Mouse (Mus musculus) testis, postnatal 14 days (tissue): ENCODE data around the gene Fev.

ENCODE experiments used
- DNase-seq: peaks from one replicate; pipeline ENCODE4 v3.0.0; 2021; ENCODE audit warnings: low spot score

The Fev gene

DNA sequence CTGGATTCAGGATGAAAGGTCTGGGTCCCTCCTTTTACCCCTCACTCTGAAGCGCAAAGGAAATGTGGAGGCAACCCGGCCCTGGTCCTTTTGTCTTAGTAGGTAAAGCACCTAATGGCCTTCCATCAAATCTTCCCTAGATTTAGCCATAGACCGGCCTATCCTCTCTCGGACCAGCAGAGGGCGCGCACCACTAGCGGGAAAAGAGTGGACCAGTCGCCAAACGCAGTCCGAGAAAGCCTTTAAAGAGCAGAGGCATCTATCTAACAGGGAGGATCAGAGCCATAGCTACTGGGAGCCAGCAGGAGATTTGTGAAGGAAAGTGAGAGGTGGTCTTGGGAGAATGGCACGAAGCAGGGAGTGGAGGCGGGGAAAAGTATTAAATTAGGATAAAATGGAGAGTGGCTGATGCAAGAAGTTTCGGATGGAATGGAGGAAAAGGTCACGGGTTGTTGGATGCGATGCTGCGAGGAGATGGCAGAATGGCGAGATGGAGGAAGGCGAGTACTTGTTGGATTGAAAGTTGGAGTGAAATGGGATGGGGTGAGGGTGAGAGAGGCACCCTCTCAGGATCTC lies 4.3 kb downstream of the Fev start:
- DNase-seq = peak; percentile 53

- DNase-seq = no peak
Observed at GRCm38 (mm10) chr1:74877199-74877598, 8.0 kb downstream of the Fev start.

DNA sequence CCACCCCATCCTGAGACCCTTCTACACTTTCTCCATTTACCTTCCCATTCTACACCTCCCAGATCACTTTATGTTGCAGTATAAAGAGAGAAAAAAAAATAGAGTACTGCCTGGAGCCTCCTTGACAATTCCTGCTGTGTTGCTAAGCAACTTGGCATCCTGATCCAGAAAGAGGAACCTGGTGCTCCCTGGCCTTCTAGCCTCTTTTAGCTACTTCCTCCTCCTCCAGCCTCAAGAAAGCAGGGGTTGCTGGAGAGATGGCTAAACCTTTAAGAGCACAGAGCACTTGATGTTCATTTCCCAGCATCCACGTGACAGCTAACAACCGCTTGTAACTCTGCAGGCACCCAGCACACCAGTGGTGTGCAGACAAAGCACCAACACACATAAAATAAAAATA lies 13.0 kb downstream of the Fev start:
- no peak for DNase-seq

GRCm38 (mm10) chr1:74861783-74862182 lies 23.4 kb downstream of the Fev start:
- DNase-seq = no peak

- DNase-seq = no peak
Observed at GRCm38 (mm10) chr1:74859223-74859984, 25.8 kb downstream of the Fev start.

- no peak for DNase-seq
Observed at GRCm38 (mm10) chr1:74858805-74859204, 26.4 kb downstream of the Fev start.

DNA sequence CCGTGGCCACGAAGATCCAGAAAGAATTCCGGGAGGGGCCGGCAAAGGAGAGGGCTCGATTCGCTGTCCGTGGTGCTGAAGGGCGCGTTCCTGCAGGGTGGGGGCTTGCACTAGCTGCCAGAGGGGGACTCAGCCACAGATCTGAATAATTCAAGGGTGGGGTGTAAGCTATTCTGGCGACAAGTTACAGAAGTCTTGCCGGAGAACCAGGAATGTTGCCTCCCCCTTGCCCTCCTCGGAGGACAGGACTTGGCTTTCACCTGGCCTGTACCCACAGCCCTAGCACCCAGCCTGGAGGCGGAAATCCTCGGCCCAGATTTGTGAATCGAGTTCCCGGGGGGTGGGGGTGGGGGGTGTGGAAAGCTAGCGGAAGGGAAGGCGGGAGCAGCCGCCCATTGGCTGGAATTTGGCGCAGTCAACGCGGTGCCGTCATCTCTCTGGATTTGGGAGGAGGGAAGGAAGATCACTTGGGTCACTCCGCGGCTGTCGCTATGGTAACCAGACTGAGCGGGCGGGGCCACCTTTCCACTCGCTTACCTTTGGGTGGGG lies 27.0 kb downstream of the Fev start:
- peak; percentile 60 for DNase-seq

- DNase-seq = no peak
Observed at GRCm38 (mm10) chr1:74857677-74858076, 27.5 kb downstream of the Fev start.

- DNase-seq = no peak
Observed at GRCm38 (mm10) chr1:74857201-74857600, 28.0 kb downstream of the Fev start.

GRCm38 (mm10) chr1:74856791-74857190 lies 28.4 kb downstream of the Fev start:
- DNase-seq = no peak

DNA sequence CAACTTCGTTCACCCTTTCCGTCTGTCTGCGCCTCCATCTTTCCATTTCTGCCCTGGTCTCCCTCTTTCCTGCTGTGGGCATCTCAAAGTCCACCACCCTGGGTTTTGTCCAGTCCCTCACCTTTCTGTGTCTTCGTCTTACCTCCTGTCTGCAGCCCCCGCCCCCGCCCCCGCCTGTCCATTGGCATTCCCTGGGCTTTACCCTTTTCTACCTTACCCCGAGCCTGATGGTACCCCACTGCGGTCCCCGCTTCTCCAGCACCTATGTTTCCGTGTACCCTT lies 28.8 kb downstream of the Fev start:
- DNase-seq = no peak

DNA sequence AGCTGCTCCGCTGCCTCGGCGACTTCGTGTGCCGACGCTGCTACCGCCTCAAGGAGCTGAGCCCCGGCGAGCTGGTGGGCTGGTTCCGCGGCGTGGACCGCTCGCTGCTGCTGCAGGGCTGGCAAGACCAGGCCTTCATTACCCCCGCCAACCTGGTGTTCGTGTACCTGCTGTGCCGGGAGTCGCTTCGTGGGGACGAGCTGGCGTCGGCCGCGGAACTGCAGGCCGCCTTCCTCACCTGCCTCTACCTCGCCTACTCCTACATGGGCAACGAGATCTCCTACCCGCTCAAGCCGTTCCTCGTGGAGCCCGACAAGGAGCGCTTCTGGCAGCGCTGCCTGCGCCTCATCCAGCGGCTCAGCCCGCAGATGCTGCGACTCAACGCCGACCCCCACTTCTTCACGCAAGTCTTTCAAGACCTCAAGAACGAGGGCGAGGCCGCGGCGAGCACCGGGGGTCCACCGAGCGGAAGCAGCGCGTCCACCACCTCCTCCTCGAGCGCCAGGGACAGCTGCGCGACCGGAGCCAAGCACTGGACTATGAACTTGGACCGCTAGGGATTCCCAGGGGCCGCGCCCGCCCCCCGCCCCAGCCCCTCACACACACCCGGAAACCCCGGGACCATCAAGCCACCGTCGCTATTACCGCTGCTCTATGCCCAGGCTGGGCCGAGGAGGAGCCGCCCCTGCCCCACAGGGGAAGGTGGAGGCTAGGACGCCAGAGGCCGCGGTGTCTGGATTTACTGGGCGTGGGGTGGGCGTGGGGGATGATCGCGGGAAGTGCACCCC lies 29.4 kb downstream of the Fev start:
- no peak for DNase-seq

DNA sequence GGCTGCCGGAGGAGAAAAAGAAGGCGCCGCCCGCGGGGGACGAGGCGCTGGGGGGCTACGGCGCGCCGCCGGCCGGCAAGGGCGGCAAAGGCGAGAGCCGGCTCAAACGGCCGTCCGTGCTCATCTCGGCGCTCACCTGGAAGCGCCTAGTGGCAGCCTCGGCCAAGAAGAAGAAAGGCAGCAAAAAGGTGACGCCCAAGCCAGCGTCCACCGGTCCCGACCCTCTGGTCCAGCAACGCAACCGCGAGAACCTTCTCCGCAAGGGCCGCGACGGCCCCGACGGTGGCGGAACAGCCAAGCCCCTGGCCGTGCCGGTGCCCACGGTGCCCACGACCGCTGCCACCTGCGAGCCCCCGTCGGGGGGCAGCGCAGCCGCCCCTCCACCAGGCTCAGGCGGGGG lies 30.1 kb downstream of the Fev start:
- no peak for DNase-seq

GRCm38 (mm10) chr1:74854306-74855056 lies 30.7 kb downstream of the Fev start, which contains the start of gene Cdk5r2:
Gene Cdk5r2, plus strand, starts transcription at chr1:74854934.
- DNase-seq = peak; percentile 88

DNA sequence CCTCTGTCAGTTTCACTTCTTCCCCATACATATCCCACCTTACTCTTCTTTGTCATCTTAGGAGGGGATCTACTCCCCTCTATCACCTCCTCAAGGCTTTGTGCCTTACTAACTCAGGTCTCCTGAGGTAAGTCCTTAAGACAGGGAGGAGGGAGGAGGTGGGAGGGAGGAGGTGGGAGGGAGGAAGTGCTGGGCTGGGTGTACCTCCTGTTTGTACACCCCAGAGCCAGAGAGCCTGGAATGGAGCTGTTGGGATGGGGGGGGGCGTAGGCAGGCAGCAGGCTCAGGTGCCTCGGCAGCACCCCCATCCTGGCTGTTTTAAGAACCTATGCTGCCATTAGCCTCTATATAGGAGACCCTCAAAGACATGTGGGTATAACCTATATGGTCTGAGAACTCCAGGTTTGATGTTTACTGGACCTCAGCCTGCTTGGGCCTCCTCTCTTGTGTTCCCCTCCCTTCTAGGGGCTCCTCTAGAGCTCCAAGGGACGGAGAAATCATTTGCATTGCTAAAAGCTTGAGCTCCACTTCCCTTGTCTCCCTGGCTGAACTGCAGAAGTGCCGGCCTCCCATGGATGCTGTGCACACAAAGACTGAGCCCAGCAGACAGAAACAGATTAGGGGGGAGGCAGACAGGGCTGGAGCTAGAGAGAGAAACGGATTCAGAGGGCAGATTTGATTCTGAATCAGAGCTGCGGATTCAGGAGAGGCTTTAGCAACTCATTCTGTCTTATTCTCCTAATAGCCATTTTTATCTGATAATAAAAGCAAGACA lies 34.0 kb downstream of the Fev start:
- DNase-seq = no peak

DNA sequence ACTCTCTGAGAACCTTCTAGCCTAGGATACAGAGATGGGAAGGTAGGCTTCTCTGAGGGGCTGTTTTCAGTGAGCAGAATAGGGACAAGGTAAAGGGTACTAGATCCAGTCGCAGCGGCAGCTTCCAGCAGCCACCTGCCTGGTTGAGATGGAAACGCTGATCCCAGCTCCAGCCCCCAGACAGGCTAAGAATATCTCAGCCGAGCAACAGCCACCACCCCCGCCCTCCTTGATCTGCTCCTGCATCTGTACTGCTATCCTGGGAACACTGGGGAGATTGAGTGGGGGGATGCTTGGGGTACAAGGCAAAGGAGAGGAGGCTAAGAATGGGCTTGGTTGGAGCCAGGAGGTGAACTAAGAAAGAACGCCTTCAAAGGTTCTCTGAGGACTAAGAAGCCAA lies 35.0 kb downstream of the Fev start:
- DNase-seq = no peak

DNA sequence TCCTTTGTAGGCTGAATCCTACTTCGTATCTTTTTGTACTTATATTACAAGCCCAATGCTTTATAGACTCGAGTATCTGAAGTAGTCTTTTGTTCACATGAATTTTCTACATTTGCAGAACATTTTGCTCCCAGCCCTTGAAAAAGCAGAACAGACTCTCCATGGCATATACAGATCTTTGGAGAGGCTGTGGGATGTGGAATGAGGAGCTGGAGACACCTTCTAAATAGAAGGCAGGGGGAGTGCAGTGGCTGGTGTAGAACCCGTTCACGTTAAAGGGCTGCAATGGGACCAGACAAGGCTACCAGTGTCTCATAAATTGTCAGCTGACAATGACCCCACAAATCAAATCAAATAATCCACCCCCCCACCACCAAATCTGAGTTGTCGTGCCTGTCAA lies 36.3 kb downstream of the Fev start:
- no peak for DNase-seq

DNA sequence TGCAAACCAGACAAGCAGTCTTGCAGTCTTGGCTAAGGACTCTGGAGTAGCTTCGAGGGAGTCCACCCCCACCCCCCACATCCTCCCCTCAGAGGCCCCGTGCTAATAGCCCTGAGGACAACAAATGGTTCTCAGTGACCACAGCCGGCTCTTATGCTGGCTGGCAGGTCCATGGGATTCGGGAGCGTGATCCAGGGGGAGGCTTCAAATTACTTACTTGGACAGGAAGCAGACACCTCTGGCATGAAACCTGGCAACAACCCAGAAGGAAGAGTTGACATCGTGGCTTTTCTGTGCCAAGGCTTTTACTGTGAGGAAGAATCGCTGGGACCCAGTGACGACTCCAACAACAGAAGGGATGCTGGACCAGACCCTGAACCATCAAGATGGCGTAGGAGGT lies 38.9 kb downstream of the Fev start:
- no peak for DNase-seq

DNA sequence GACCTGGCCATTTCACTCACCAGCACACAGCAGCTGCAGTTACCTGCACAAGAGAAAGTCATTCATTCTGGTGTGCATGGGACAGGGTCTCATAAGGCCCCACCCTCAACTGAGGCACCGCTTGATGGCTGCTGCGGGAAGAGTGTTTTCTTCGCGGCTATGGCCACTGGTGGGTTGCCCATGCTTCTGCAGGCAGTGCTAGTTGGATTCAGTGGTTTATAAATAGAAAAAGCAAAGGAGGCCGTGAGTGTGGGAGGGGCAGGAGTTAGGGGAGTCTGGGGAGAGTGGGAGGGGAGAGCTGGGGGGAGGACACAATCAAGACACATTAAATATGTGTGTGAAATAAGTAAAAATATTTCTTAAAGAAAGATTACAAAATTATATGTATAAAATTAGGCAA lies 42.1 kb downstream of the Fev start:
- no peak for DNase-seq

- DNase-seq = no peak
Observed at GRCm38 (mm10) chr1:74833255-74833654, 52.0 kb downstream of the Fev start.
